Mouse (Mus musculus) adrenal gland, adult 18-20 months (tissue): Measurements from ENCODE around the gene Gm7137. TPM values are rescaled to one million over a fixed set of nuclear protein-coding genes. Genes with fewer than 3 reads are reported as not detected.
"Not testable (repeated sequence)": the region's sequence is repeated elsewhere in the genome, so short reads cannot be mapped to it uniquely, and the experiment has no call there.

ENCODE experiments used
- DNase-seq, 2 experiments: peaks; one replicate each; pipeline ENCODE4 v3.0.0; 2021 to 2022; ENCODE audit warnings: low spot score in 2 of 2
- long read RNA-seq, 2 experiments: library from polyadenylated mRNA; stranded (forward); transcript quantifications; one replicate each; pipeline ENCODE4 v2.0.0; 2021
- total RNA-seq, 2 experiments: library from RNA; stranded (reverse); gene quantifications; 1 replicate in 1 of 2; 2 replicates in 1 of 2; pipeline ENCODE4 v1.2.3; 2021

The Gm7137 gene
- total RNA-seq, result not detected
- long read RNA-seq, experiment 1, result 0 reads
- long read RNA-seq, experiment 2, result 0 reads

DNA sequence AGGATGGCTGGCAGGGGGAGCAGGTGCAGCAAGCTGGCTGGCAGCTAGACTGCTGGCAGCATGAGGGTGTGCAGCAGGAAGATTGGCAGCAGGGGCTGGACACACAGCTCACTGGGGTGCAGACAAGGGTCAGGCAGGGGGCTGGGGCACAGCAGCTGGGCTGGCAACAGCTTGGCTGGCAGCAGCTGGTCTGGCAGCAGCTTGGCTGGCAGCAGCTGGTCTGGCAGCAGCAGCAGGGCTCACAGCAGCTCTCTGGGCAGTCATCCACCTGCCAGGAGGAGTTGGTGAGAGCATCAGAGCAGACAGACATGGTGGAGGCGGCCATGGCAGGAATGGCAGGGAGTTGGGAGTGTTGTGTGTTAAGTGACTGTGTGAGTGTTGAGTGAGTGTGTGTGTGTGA lies at the start of gene Gm7137:
Gene Gm7137 (minus strand): TSS at position 325 of the 400 bp plus-strand sequence.
- not testable (repeated sequence) for DNase-seq

DNA sequence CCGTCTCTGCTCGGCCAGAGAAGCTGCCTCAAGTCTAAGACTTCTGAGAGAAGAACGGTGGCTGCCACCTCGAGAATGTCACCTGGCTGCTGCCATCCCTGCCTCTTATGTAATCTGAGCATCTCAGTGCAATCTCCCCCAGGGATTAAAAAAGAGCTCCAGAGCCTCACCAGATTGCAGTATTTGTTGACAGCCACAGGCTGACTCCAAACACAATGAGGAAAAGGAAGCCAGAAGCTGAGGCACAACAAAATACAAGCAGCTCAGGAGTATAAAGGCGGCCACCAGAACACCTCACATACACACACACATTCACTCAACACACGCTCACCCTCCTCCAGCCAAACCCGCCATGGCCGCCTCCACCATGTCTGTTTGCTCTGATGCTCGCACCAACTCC lies 47.6 kb upstream of the Gm7137 start, which contains the start of gene Krtap10-10:
Gene Krtap10-10 (plus strand): TSS at position 301 of the 400 bp plus-strand sequence.
- no peak for DNase-seq

DNA sequence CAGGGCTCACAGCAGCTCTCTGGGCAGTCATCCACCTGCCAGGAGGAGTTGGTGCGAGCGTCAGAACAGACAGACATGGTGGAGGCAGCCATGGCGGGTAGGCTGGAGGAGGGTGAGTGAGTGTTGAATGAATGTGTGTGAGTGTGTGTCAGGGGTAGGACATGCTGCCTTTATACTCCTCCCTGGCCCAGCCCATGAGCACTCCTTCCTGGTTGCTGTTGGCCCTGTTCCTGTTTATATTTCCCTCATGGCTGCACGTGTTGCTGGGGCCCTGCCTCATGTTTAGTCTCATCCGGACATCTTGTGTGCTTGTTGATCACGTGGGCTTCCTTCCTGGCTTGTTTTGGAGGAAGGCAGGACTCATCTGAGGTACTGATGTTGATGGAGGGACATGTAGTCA lies 39.0 kb upstream of the Gm7137 start, which contains the start of gene Krtap10-4:
Gene Krtap10-4 (minus strand): TSS at position 145 of the 400 bp plus-strand sequence.
- DNase-seq, result no peak

DNA sequence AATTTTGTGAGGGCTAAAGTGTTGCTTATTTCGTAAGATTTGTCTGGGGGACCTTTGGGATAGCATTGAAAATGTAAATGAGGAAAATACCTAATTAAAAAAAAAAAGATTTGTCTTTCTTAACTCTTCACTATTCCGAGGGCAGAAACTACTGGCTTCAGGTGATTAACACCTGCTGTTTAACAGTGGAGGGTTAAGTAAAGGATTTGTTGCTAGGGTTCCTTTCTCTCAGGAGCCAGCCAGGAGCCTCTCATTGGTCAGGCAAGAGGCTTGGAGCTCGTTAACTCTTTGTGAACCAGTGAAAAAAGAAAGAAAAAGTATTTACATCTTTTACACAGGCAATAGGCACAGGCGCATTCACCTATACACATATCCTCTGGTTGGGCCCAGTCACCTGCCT lies 31.2 kb upstream of the Gm7137 start:
- DNase-seq, result no peak

DNA sequence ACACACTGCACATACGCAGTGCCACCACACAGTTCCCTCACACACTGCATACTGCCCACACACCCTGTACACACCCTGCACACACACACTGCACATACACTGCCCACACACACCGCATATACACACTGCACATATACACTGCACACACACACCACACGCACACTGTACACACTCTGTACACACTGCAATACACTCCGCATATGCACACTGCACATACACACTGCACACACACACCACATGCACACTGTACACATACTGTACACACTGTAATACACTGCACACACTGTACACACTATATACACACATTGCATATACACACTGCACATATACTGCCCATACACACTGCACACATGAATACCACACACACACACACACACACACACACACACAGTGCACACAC lies 30.5 kb upstream of the Gm7137 start:
- DNase-seq, result no peak

DNA sequence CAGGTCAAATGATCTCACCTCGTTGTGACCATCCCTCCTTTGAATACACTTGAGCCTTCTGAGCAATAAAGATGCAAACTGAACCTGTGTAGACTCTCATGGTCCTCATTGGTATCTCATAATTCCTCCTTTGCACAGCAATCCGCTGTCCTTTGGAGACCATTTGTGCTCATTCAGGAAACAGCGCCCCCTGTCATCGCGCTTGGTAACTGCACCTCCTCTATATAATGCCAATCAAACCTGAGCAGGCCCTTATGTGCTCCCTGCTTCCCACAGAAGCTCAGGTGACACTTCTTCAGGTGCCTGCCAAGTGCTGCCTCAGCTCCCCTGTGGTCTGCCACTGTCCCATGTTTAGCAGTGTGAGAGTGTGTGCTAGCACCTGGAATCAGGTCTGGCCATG lies 27.5 kb upstream of the Gm7137 start:
- DNase-seq, result no peak

DNA sequence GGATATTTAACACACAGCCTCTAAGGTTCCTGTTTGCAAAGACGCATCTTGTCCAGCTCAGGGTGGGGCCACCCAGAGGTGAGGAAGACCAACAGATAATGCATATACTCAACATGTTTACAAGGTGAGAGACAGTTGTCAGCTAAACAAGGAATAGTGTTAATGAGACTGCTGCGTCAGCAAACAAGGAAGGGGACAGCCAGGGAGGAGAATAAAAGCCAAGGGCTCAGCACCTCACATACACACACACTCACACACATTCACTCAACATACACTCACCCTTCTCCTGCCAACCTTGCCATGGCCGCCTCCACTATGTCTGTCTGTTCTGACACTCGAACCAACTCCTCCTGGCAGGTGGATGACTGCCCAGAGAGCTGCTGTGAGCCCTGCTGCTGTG lies 26.4 kb upstream of the Gm7137 start, which contains the start of gene Gm2696:
Gene Gm2696 (plus strand): TSS at position 301 of the 400 bp plus-strand sequence.
- no peak for DNase-seq

DNA sequence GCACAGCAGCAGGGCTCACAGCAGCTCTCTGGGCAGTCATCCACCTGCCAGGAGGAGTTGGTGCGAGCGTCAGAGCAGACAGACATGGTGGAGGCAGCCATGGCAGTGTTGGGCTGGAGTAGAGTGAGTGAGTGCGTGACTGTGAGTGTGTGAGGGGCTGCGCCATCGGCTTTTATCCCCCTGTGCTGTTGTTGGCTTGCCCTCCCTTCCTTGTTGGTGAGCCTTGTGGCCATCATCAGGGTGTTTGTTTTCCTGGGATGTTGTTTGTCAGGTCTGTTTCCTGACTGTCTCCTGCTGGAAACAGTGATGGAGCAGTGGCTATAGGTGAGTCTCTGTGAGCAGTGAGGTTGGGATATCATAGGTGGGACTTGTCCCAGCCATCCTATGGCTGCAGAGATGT lies 23.7 kb upstream of the Gm7137 start, which contains the start of gene Gm9507:
Gene Gm9507 (minus strand): TSS at position 101 of the 400 bp plus-strand sequence.
- no peak for DNase-seq

DNA sequence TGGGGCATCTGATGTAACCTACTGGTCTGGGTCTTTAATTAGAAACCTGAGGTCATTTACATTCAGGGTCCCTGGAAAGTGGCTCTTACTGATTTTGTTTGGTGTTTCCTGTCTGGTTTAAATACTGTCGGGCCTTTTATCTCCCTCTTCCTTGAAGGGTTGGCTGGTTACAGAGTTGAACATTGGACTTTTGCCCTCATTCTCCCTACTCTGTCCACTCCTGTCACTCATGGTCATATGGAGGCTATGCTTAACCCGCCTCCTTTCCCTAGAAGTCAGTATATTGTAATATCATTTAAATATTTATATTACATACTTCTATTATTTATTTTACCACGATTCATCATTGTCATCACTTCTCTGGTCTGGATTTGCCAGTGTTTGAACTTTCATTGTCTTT lies 16.1 kb upstream of the Gm7137 start:
- no peak for DNase-seq

DNA sequence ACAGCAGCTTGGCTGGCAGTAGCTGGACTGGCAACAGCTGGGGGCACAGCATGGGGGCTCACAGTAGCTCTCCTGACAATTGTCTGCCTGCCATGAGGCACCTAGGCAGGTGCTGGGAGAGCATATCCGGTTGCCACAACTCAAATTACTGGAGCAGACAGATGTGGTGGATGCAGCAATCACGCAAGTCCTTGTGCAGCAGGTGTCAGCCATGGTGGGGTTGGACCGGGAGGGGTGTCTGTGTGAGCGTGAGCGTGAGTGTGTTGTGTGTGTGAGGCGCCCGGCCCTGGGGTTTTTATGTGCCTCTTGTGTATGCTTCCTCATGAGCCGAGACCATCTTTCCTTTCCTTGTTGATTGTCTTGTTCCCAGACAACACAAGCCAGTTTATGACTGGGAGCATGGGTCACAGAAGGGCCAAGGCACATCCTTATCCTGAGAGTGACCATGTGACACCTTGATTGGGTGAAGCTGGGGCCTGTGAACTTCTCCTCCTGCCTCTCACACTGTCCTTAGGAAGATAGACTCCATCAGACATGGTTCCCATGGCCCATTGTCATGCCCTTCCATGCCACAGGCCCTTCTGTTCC lies 11.0 kb upstream of the Gm7137 start, which contains the start of gene Gm19668:
Gene Gm19668 (minus strand): TSS at position 213 of the 588 bp plus-strand sequence.
- DNase-seq, result no peak

DNA sequence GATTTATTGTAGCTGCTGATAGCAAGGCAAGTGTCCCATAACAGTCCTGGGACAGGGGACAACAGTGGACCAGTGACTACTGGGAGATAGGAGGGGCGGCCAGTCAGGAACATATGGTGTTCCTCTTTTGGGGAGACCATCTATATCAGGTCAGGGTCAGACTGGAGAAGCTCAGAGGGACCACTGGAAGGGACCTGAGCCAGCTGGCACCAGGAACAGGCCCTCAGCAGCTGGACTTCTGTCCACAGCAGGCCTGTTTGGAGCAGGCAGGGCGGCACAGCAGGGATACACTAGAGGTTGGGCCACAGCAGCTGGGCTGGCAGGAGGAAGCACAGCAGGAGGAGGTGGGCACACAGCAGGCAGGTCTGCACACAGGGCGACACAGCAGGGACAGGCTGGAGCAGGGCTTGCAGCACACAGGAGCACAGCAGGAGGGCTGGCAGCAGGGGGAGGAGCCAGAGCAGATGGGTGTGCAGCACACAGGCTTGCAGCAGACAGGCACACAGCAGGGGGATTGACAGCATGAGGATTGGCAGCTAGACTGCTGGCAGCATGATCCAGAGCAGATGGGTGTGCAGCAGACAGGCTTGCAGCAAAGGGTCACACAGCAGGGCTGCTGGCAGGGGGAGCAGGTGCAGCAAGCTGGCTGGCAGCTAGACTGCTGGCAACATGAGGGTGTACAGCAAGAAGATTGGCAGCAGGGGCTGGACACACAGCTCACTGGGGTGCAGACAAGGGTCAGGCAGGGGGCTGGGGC lies 10.3 kb upstream of the Gm7137 start:
- DNase-seq, result not testable (repeated sequence)

DNA sequence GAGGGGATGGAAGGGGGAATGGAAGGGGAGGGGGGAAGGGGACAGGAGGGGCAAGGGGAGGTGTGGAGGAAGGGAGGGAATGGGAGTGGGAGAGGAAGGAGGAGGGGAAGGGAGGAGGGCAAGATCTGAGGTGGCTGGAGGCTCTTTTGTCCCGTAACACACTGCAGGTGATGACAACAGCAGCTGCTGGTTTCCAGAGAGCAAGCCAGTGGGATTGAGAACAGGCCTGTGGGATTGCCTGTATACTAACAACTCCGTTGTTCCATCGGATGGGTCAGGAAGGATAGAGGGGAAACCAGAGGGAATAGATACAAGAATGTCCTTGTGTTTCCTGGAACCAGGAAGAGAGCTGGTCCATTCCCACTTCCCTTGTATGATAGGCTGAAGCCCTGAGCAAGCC lies 9.7 kb upstream of the Gm7137 start:
- no peak for DNase-seq

DNA sequence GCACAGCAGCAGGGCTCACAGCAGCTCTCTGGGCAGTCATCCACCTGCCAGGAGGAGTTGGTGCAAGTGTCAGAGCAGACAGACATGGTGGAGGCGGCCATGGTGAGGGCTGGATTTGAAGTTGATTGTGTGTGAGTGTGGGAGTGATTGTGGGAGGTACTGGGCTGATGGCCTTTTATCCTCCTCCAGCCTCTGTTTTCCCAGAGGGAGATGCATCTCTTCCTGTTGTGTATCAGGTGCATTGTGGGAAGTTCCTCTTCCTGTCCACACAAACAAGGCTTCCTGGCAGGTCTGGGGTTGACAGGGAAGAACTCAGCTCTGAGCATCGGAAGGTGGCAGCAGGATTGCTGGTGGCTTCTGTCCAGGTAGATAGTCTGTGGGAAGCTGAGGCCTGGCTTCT lies 7.0 kb upstream of the Gm7137 start, which contains the start of gene Gm9639:
Gene Gm9639 (minus strand): TSS at position 101 of the 400 bp plus-strand sequence.
- no peak for DNase-seq

DNA sequence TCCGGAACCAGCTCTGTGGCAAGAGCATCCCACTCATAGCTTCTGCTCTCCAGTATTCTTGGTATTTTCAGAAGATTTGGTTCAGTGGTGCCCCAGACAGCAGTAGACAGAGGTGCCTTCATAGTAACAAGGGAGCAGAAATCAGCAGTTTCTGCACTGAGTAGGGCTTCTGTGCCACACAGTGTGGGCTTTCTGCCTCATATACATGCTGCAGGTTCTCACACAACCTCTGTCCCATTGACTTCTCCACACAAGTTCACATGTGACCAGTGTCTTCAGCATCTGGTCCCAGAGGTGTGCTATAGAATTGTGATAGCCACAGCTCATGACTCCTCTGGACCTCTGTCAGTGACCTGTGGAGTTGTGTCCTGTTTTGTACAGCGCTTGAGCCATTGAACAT lies 621 bp upstream of the Gm7137 start:
- DNase-seq, result no peak

DNA sequence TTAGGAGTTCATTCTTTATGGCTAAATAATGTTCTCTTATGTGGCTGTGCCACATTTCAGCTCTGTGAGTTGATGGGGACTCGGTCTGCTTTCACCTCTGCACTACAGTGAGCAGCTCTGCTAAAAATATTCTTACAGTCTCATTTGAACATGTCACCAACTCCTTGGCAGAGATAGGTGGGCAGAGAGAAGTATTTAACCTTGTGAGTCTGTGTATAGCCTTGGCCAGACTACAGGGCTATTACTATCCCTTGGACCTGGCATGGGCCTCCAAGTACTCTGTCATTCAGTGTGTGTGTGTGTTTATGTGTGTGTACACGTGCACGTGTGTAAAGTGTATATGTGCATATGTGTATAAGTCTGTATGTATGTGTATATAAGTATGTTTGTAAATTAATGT lies 4.6 kb downstream of the Gm7137 start:
- not testable (repeated sequence) for DNase-seq

DNA sequence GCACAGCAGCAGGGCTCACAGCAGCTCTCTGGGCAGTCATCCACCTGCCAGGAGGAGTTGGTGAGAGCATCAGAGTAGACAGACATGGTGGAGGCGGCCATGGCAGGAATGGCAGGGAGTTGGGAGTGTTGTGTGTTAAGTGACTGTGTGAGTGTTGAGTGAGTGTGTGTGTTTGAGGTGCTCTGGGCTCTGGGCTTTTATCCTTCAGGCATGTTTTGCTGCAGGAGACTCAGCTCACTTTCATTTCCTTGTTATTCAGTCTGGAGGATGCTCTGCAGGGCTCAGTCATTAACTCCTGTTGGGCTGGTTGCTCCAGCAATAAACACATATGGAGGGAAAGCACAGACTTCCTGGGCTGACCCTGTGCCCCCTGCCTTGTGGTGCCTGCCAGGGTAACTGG lies 5.6 kb downstream of the Gm7137 start, which contains the start of gene Gm3250:
Gene Gm3250 (minus strand): TSS at position 101 of the 400 bp plus-strand sequence.
- not testable (repeated sequence) for DNase-seq

DNA sequence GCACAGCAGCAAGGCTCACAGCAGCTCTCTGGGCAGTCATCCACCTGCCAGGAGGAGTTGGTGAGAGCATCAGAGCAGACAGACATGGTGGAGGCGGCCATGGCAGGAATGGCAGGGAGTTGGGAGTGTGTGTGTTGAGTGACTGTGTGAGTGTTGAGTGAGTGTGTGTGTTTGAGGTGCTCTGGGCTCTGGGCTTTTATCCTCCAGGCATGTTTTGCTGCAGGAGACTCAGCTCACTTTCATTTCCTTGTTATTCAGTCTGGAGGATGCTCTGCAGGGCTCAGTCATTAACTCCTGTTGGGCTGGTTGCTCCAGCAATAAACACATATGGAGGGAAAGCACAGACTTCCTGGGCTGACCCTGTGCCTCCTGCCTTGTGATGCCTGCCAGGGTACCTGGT lies 11.2 kb downstream of the Gm7137 start, which contains the start of gene Gm7138:
Gene Gm7138 (minus strand): TSS at position 101 of the 400 bp plus-strand sequence.
- not testable (repeated sequence) for DNase-seq

DNA sequence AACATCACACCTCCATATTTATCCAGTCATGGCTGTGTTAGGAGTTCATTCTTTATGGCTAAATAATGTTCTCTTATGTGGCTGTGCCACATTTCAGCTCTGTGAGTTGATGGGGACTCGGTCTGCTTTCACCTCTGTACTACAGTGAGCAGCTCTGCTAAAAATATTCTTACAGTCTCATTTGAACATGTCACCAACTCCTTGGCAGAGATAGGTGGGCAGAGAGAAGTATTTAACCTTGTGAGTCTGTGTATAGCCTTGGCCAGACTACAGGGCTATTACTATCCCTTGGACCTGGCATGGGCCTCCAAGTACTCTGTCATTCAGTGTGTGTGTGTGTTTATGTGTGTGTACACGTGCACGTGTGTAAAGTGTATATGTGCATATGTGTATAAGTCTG lies 15.9 kb downstream of the Gm7137 start:
- not testable (repeated sequence) for DNase-seq

DNA sequence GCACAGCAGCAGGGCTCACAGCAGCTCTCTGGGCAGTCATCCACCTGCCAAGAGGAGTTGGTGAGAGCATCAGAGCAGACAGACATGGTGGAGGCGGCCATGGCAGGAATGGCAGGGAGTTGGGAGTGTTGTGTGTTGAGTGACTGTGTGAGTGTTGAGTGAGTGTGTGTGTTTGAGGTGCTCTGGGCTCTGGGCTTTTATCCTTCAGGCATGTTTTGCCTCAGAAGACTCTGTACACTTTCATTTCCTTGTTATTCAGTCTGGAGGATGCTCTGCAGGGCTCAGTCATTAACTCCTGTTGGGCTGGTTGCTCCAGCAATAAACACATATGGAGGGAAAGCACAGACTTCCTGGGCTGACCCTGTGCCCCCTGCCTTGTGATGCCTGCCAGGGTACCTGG lies 16.8 kb downstream of the Gm7137 start, which contains the start of gene Gm3238:
Gene Gm3238 (minus strand): TSS at position 101 of the 400 bp plus-strand sequence.
- DNase-seq, result not testable (repeated sequence)

DNA sequence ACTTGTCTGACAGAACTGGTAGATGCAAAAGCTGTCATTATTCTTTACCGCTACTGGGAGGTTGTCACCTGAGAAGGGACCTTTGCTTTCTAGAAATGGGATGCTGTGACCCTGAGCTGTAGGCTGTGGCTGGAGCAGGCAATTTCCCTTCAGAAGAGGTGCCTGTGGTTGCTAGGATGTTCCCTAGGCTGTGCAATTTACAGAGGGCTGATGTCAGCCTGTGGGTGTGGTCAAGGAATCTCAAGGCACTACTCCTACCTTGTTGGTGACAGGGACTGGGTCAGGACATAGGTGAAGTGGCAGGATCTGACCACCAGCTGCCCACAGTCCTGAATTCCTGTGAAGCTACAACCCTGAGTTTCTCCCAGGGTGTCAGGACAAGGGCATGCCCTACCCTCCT lies 18.3 kb downstream of the Gm7137 start:
- DNase-seq, result no peak

DNA sequence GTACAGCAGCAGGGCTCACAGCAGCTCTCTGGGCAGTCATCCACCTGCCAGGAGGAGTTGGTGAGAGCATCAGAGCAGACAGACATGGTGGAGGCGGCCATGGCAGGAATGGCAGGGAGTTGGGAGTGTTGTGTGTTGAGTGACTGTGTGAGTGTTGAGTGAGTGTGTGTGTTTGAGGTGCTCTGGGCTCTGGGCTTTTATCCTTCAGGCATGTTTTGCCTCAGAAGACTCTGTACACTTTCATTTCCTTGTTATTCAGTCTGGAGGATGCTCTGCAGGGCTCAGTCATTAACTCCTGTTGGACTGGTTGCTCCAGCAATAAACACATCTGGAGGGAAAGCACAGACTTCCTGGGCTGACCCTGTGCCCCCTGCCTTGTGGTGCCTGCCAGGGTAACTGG lies 28.4 kb downstream of the Gm7137 start, which contains the start of gene Gm3233:
Gene Gm3233 (minus strand): TSS at position 101 of the 400 bp plus-strand sequence.
- not testable (repeated sequence) for DNase-seq

DNA sequence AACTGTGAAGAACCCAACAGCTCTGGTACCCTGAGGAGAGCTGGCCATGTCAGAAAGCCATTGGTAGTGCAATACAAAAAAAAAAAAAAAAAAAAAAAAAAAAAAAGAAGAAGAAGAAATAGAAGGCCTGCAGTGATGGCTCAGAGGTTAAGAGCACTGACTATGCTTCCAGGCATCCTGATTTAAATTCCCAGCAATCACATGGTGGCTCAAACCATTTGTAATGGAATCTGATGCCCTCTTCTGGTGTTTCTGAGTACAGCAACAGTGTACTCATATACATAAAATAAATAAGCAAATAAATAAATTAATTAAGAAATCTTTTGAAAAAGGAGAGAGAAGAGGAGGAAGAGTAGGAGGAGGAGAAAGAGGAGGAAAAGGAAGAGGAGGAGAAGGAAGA lies 34.6 kb downstream of the Gm7137 start:
- DNase-seq, result no peak
